Mouse (Mus musculus): ENCODE data around the gene Auh. TPM values are rescaled to one million over a fixed set of nuclear protein-coding genes. Genes with fewer than 3 reads are reported as not detected.

The Auh gene
- polyA plus RNA-seq, 2 experiments from 2014 or later: 32.7 to 47.4 TPM

GRCm38 (mm10) chr13:52921966-52922365 lies 7.5 kb downstream of the Auh start:
- ATAC-seq: peak; percentile 94

GRCm38 (mm10) chr13:52921065-52921825 lies 8.2 kb downstream of the Auh start:
- ATAC-seq: peak; percentile 47

DNA sequence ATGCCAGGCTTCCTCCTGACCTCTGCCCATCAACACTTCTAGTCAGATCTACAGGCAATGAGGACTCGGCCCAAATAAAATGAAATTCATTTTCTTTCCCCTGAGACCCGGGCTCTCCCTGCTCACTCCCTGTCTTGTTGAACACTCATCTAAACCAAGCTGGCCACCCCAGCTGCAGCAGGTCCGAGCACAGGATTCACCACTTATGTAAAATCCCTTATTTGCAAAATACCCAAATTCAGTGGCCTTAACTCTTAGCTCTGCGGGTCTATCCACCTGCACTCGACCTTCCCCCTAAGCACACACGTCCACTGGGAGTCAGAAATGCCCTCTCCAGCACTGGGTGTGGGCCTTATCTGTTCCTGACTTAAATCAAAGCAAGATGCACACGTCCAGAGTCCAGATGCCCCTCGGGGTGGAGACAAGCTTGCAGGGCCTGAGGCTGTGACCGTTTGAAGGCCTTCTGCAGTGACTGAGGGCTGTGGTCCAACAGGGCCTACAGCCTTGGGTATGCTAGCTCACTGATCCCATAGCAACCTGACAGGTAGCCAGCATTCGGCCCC lies 9.6 kb downstream of the Auh start:
- no peak for ATAC-seq

DNA sequence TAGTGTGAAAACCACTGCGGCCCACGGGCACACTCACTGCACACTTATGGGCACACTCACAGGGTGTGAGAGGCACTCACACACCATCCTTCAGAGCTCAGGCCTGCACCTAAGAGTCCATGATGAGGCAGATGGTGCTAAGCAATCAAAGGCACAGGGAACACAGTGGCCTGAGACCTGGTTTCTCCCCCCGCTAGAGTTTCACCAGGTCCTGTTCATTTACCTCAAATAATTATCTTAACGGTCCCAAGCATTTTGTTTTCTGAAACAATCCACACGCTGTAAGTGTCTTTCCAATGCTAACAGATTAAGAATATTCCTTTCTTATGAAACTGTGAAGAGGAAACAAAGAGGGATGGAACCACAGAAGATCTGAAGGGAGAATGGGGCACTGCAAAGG lies 11.1 kb downstream of the Auh start:
- ATAC-seq: no peak

DNA sequence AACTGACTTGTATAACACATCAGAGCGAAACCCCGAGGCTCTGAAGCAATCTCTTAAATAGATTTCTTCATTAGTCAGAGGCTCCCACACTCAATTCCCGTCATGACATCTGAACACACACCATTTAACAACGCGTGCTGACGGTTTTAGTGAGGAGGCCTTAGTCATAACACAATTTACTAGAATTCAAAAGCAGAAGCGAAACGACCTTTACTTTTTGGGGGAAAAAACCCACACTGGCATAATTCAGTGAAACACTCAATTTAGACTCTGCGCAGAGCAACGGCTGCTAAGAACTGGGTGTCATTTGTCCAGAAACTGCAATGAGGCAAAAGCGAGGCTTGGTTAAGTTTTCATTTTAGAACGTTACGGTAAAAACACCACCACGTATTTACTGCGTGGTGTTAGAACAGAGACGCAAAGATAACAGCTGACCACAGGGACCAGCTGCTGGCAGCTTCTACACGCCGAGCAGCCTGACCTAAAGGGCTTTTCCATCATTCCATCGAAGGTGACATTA lies 14.8 kb downstream of the Auh start:
- ATAC-seq: peak; percentile 86

DNA sequence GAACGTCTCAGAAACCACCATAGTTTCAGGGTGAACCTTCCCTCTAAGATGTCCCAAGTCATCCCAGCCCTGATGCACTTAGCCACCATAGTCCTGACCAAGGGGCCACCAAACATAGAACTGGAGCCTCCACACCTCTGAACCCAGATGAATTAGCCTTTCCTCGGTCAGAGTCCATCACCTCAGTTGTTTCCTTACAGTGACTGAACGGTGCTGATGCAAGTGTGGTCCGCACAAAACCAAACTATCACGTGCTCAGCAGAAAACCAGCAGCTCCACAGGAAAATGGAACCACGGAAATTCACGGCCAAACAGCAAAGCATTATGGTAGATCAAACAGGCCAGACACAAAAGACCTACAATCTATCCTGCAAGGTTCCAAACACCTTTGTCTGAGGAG lies 15.6 kb downstream of the Auh start:
- ATAC-seq: peak; percentile 38

GRCm38 (mm10) chr13:52912495-52912894 lies 17.0 kb downstream of the Auh start:
- no peak for ATAC-seq

- ATAC-seq: no peak
Observed at GRCm38 (mm10) chr13:52911259-52911658, 18.2 kb downstream of the Auh start.

DNA sequence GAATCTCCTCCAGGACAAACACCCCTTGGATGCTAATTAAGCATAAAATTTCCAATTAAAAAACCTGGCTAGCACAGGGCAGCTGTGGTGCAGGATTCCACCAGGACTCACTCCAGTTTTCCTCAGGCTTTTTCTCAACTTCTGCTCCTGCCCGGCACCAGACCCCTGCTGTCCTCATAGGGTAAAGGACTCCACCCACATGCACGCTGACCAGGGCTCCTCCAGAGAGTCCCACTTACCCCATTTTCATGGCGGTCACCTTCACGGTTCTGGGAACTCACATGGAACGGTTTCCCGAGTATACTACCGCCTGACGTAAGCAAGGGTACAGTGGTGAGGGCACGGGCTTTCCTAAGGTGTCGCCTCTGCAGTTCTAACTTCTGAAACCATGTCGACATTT lies 23.2 kb downstream of the Auh start:
- ATAC-seq: no peak

DNA sequence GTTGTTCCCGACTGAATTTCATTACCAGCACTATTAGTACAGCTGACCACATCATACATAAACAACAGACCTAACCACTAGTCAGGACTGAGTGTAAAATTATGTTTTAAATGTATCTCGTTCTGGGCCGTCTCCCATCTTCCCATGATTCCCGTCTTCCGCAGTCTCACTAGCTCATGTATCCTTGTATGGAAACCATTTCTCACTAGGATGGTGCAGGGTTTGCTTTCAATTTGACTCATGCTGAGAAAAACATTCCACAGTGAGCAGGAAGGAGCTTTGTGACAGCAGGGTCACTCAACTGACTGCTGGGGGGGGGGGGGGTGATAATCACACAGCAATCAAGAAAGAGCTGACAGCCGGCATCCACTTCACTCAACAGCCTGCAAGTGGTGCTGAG lies 25.3 kb downstream of the Auh start:
- ATAC-seq: no peak

DNA sequence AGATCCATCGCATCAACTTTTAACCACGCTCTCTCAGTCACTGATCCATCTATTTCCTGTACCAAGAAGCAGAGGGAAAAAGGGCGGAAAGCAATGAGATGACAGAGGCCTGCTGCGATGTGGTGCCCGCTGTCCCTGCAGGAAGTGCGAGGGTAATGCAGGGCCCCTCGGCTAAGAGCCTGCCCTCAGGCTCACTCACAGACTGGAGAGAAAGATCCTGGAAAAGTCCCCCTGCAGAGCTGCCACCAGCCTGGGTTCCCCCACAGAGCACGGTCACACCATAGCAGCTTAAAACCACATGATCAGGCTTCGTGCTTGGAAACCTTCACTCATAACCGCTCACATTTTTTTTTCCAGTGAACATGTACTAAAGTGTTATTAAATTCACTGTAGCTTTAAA lies 25.7 kb downstream of the Auh start:
- no peak for ATAC-seq

DNA sequence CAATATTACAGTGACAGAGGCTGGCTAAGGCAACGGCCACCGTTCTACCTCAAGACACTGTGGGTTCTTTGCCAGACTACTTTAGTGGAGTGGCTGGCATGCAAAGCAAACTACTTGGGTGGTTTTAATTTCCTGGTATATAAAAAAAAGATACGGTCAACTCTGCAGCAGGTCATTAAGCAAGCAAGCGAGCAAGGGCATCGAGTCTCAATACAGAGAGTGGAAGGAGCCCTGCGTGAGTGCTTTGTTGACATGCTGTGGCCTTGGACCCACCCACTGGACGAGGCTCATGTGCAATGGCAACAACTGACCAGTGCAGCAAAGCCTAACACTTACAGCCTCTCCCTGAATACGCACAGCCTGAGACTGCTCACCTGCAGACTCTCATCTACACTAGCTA lies 27.0 kb downstream of the Auh start:
- ATAC-seq: no peak

DNA sequence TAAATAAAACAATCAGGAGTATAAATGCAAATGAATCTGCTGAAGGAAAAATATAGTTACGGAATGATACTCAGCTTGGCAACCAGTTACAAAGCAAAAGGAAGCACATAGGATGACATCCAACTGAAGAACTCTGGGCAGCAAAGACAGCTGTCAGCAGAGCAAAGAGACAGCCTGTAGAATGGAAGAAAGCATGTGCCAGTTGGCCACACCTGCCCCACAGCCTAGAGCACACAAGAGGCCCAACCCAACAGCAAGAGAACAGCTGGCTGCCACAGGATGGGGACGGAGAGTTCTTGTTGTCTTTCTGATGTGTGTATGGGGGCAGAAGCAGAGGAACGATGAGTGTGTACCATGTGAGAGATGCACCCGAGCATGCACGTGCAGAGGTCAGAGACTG lies 29.8 kb downstream of the Auh start:
- no peak for ATAC-seq

GRCm38 (mm10) chr13:52897806-52898205 lies 31.7 kb downstream of the Auh start:
- no peak for ATAC-seq

- no peak for ATAC-seq
Observed at GRCm38 (mm10) chr13:52892791-52893190, 36.7 kb downstream of the Auh start.

GRCm38 (mm10) chr13:52892065-52892503 lies 37.4 kb downstream of the Auh start:
- ATAC-seq: no peak

GRCm38 (mm10) chr13:52890313-52890712 lies 39.2 kb downstream of the Auh start:
- ATAC-seq: no peak

DNA sequence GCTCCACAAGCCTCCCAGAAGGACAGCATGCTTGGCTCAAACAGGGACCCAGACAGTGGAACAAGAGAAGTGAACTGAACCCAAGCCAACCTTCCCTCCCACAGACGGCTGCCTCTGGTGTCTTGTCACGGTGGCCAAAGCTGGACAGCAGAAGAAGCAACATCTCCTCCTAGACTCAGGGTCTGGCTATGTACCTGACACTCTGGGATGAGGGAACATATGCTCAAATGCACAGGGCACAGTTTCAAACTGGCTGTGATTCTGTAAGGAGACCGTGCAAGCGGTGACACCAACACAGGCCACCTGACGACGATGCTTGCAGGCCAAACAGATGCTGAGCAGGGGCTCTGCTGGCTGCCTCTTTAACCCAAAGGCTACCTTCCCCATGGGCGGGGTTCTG lies 42.7 kb downstream of the Auh start:
- no peak for ATAC-seq

DNA sequence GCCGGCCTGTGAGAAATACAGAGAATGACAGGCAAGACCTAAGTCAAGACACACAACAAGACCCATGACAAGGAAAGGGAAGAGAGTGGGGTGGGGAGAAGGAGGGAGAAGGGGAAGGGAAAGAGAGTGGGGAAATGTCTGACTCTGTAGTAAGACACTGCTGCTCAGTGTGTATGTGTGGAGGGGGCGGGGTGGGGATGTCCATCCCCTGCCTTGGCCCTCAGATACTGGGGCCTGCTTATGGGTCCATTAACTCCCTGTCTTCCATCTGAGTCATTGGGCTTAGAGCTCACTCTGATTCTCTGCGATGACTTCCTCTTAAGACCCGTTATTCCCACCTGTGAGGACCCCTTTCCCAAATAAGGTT lies 45.5 kb downstream of the Auh start:
- ATAC-seq: no peak

GRCm38 (mm10) chr13:52883084-52883959 lies 46.2 kb downstream of the Auh start:
- peak; percentile 63 for ATAC-seq

- no peak for ATAC-seq
Observed at GRCm38 (mm10) chr13:52880386-52880785, 49.1 kb downstream of the Auh start.

GRCm38 (mm10) chr13:52879918-52880317 lies 49.6 kb downstream of the Auh start:
- ATAC-seq: no peak

GRCm38 (mm10) chr13:52879291-52879690 lies 50.2 kb downstream of the Auh start:
- ATAC-seq: no peak
